Mouse (Mus musculus) stomach, embryonic 16.5 days (tissue): ENCODE results near the gene Rhbdl3. TPM values are rescaled to one million over a fixed set of nuclear protein-coding genes. Genes with fewer than 3 reads are reported as not detected.
"Not testable (repeated sequence)": the region's sequence is repeated elsewhere in the genome, so short reads cannot be mapped to it uniquely, and the experiment has no call there.

ENCODE experiments used
- ATAC-seq: fragments of 200-750 bp; cut with Nextera tagmentation; 2 replicates; pipeline ENCODE4 v1.8.0; 2017; ENCODE audit warnings: moderate number of reproducible peaks, moderate TSS enrichment; ENCODE audit not compliant: insufficient read depth, low FRiP score
- H3K27ac ChIP-seq: fragments of 300-500 bp; sonication (generic); 2 replicates; pipeline ENCODE4 v1.5.1; 2014; ENCODE audit warnings: low read length
- H3K27me3 ChIP-seq: fragments of 300-500 bp; sonication (generic); 2 replicates; pipeline ENCODE4 v1.6.1; 2014; ENCODE audit warnings: low read length, control low read depth, mixed read lengths; ENCODE audit not compliant: control insufficient read depth, insufficient read depth
- H3K36me3 ChIP-seq: fragments of 300-500 bp; sonication (generic); 2 replicates; pipeline ENCODE4 v1.6.1; 2014; ENCODE audit warnings: low read length; ENCODE audit not compliant: control insufficient read depth, insufficient read depth
- H3K4me1 ChIP-seq: fragments of 300-500 bp; sonication (generic); 2 replicates; pipeline ENCODE4 v1.6.1; 2014; ENCODE audit warnings: low read length, control low read depth, mixed read lengths; ENCODE audit not compliant: control insufficient read depth, insufficient read depth
- H3K4me2 ChIP-seq: fragments of 300-500 bp; sonication (generic); 2 replicates; pipeline ENCODE4 v1.6.1; 2014; ENCODE audit warnings: low read depth, low read length, mixed read lengths
- H3K4me3 ChIP-seq: fragments of 300-500 bp; sonication (generic); replicated peaks from 2 replicates; pipeline ENCODE4 v1.5.1; 2014; ENCODE audit warnings: mild to moderate bottlenecking, low read length
- H3K9ac ChIP-seq: fragments of 300-500 bp; sonication (generic); 2 replicates; pipeline ENCODE4 v1.6.1; 2014; ENCODE audit warnings: low read length
- H3K9me3 ChIP-seq: fragments of 300-500 bp; sonication (generic); replicated peaks from 2 replicates; pipeline ENCODE4 v1.6.1; 2016; ENCODE audit warnings: low read length, control low read depth; ENCODE audit not compliant: control insufficient read depth
- WGBS: fragments of 180-500 bp; shearing (Covaris S2); extraction: QIAGEN DNeasy Blood & Tissue Kit; methylation state at CpG from one replicate; pipeline ENCODE4 v1.1.7; 2014; 5-methylcytosine and 5-hydroxymethylcytosine counted together
- polyA plus RNA-seq: library from polyadenylated mRNA; unstranded; fragments of >200 nt; fragmentation: Nextera tagmentation; extraction: Ambion mirVana; gene quantifications from 2 replicates; pipeline ENCODE4 v1.2.1, GENCODE M21; 2015

Rhbdl3 gene
- polyA plus RNA-seq, 1 experiment from 2014 or later = 3.8 TPM

DNA sequence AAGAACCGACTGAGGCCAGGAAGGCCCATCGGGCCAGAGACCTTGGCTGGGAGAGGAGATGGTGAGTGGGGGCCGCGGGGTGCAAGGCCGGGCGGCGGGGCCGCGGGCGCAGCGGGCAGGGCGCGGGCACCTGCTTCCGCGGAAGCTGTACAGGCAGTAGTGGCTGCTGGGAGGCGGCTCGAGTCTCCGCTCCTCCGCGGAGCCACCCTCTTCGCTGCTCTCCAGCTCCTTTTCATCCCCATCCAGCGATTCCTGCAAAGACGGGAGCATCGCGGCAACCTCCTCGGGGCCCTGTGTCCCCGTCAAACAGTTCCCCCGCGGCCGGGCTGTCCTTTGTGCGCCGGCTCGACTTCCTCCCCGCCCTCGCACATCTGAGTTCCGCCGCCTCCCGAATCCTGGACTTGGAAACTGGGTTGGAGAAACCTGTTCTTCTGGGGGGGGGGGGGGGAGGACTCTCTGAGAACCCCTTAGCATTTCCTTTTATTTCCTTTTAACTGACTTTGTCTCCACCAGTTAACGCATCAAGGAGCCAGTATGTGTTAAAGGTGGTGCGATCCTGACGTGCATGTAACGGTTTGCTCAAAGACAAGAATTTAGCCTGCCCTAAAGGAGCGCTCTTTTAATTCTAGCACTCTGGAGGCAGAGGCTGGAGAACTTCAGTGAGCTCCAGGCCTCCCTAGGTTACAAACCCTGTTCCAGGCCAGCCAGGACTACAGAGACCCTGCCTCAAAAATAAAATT lies 77.2 kb downstream of the Rhbdl3 start, which contains the start of gene 5730455P16Rik:
Gene 5730455P16Rik (minus strand): TSS at position 323 of the 740 bp plus-strand sequence.
- Histone ChIP-seq H3K9ac (peak within 1 kb of the TSS; percentile 93), H3K27ac (peak within 1 kb of the TSS; percentile 69), H3K4me3 (peak within 1 kb of the TSS; percentile 83), H3K36me3 (no peaks in the 10 kb centered on the region), H3K9me3 (no peaks in the 10 kb centered on the region), H3K4me1 (no peaks in the 10 kb centered on the region), H3K27me3 (no peaks in the 10 kb centered on the region), H3K4me2 (peak within 1 kb of the TSS; percentile 65)
- peak; percentile 85 for ATAC-seq
- 2% methylated on average over 42 of the region's 43 CpGs for WGBS

DNA sequence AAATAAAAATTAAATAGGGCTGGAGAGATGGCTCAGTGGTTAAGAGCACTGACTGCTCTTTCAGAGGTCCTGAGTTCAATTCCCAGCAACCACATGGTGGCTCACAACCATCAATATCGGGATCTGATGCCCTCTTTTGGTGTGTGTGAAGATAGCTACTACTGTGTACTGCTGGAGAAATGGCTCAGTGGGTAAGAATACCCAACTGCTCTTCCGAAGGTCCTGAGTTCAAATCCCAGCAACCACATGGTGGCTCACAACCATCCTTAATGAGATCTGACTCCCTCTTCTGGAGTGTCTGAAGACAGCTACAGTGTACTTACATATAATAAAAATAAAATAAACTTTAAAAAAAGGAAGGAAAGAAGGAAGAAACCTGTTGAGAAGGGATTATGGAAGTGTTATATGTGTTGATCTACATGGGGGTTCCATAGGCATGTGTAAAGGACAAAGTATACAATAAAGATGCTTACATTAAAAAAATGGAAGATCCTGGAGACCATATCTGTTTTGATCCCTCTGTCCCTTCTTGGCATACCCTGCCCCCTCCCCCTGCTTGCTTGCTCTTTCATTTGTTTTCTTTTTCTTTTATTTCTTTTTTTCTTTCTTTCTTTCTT lies 77.8 kb downstream of the Rhbdl3 start:
- 66% methylated on average over 2 of the region's 2 CpGs for WGBS
- not testable (repeated sequence) for H3K9me3 ChIP-seq, H3K27ac ChIP-seq, H3K36me3 ChIP-seq, H3K4me1 ChIP-seq, H3K27me3 ChIP-seq, ATAC-seq
- Histone ChIP-seq H3K9ac (peak overlapping the region; percentile 93), H3K4me2 (peak overlapping the region; percentile 65), H3K4me3 (peak overlapping the region; percentile 83)

DNA sequence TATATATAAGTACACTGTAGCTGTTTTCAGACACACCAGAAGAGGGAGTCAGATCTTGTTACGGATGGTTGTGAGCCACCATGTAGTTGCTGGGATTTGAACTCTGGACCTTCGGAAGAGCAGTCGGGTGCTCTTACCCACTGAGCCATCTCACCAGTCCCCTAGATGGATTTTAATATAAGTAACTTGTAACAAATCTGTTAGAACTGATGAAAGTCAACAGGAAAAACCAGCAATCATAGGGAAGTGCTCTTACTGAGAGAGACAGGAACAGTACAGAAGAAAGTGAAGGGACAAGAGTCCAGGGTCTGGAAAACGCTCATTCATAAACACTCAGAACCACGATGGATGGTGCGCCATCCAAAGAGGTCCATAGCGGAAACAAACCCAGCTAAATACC lies 78.5 kb downstream of the Rhbdl3 start:
- not testable (repeated sequence) for H3K4me1 ChIP-seq, H3K4me3 ChIP-seq, ATAC-seq, H3K9ac ChIP-seq, H3K27me3 ChIP-seq, H3K9me3 ChIP-seq, H3K4me2 ChIP-seq, H3K27ac ChIP-seq, H3K36me3 ChIP-seq
- 87% methylated on average over 7 of the region's 7 CpGs for WGBS

DNA sequence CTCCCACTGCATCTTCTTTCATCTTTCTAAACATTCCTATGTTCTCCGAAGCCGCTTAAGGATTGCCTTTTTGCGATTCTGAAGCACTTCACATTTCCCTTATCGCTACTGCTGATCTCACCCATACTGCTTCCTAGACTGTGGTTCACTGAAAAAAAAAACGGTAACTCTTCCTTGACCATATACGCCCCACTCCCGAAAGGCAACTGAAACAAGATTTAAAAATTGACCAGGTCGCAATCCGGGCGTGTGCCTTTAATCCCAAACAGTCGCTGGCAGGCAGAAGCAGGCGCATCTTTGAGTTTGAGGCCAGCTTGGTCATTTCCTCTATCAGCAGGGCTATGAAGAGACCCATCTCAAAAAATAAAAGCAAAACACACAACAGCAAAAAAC lies 81.9 kb downstream of the Rhbdl3 start:
- peak overlapping the region; percentile 70 for H3K4me2 ChIP-seq
- peak overlapping the region; percentile 93 for H3K4me3 ChIP-seq
- no peaks in the 10 kb centered on the region for H3K9me3 ChIP-seq
- peaks cover 7% of the 10 kb centered on the region; the same call in 1 of the 2 replicates for H3K36me3 ChIP-seq
- H3K27me3 ChIP-seq = no peaks in the 10 kb centered on the region
- H3K4me1 ChIP-seq = peaks cover 11% of the 10 kb centered on the region
- 3% methylated on average over 12 of the region's 12 CpGs for WGBS
- no peak for ATAC-seq
- H3K9ac ChIP-seq = peak overlapping the region; percentile 99
- peak overlapping the region; percentile 95 for H3K27ac ChIP-seq

DNA sequence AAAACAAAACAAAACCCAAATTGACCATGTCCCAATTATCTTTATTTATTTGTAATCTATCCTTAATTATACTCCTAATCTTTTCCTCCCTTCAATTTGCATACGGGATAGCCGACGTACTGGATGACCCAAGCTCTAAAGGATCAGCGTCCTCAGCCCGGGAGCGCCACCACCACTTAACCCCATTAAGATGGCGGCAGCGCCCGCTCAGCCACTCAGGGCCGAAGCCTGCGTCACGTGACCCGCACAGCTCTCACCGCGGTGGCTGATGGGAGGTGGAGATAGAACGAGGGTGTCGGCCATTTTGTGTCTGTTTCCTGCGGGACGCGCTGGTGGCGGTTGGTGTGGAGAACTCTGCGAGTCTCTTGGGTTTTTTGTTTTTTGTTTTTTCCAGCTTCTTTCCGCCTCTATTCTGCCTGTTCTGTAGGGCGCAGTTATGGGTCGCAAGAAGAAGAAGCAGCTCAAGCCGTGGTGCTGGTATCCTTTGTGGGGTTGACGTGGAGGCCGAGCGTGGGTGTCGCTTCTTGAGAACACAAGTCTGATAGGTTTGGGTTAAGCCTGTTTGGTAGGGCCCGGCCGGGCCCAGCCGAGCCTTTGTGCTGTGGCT lies 82.4 kb downstream of the Rhbdl3 start, which contains the start of gene Zfp207:
Gene Zfp207 (plus strand): TSS at position 261 of the 607 bp plus-strand sequence.
- Histone ChIP-seq H3K9me3 (no peaks in the 10 kb centered on the region), H3K4me1 (peaks cover 11% of the 10 kb centered on the region), H3K27ac (peak within 1 kb of the TSS; percentile 95), H3K4me3 (peak within 1 kb of the TSS; percentile 93), H3K36me3 (peaks cover 9% of the 10 kb centered on the region; the same call in 1 of the 2 replicates), H3K9ac (peak within 1 kb of the TSS; percentile 99), H3K27me3 (no peaks in the 10 kb centered on the region), H3K4me2 (peak within 1 kb of the TSS; percentile 80)
- ATAC-seq = peak; percentile 99
- under 1% methylated on average over 33 of the region's 33 CpGs for WGBS

DNA sequence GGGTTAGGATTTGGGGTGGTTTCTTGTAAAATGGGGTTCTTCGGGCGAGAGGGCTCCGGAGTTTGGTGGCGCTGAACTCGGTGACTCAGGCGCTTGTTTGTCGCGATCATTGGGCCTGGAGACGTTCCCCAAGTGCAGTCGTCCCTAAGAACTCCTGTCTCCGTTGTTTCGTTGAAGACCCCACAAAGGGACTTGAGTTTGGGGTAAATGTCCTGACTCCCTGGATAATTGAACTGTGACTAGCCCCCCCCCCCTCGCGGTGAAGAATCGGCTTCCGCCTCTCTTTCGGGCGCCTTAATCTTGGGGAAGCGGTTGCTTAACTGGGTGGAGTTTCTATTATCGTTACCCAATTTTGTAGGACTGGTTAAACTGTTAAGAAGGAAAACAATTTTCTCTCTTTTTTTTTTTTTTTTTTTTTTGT lies 82.9 kb downstream of the Rhbdl3 start:
- Histone ChIP-seq H3K9me3 (no peaks in the 10 kb centered on the region), H3K27me3 (no peaks in the 10 kb centered on the region), H3K27ac (peak overlapping the region; percentile 95), H3K4me1 (peaks cover 11% of the 10 kb centered on the region), H3K4me2 (no peak overlapping the region), H3K9ac (peak overlapping the region; percentile 99), H3K4me3 (peak overlapping the region; percentile 93), H3K36me3 (peaks cover 10% of the 10 kb centered on the region; the same call in 1 of the 2 replicates)
- ATAC-seq = peak; percentile 15; the same call in 1 of the 2 replicates
- 0% methylated on average over 20 of the region's 20 CpGs for whole genome bisulfite sequencing

DNA sequence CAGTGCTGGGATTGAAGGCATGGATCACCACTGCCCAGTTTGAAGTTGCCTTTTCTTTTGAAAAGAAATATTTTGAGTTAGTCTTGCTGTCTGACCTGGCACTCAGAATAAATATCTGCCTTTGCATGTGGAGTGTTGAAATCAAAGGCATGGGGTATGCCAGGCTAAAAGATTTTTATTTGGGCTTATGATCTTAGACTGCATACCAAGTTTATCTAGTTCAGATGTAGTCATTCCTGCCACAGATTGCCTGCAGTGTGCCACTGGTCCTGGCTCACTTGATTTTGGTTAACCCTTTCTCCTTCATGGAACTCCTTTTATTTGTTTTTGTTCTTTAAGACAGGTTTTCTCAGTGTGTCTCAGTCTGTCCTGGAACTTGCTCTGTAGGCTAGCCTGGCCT lies 83.7 kb downstream of the Rhbdl3 start:
- ATAC-seq = no peak
- Histone ChIP-seq H3K4me1 (peaks cover 11% of the 10 kb centered on the region), H3K27ac (no peak overlapping the region), H3K36me3 (peaks cover 16% of the 10 kb centered on the region), H3K4me2 (peak overlapping the region; percentile 80), H3K9ac (peak overlapping the region; percentile 65), H3K4me3 (peak overlapping the region; percentile 93), H3K9me3 (no peaks in the 10 kb centered on the region), H3K27me3 (no peaks in the 10 kb centered on the region)

DNA sequence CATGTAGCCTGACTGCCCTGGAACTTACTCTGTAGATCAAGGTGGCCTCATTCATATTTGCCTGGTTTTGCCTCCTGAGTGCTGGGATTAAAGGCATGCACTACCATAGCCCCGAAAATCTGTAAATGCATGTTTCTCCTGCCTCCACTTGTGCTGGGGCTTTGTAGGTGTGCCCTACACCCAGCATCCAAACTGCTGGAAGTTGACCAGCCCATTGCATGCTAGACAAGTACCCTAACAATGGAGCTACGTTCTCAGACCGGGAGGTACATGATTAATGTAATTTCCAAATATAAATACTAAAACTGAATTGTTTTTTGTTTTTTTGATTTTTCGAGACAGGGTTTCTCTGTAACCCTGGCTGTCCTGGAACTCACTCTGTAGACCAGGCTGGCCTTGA lies 84.3 kb downstream of the Rhbdl3 start:
- no peak overlapping the region for H3K27ac ChIP-seq
- no peaks in the 10 kb centered on the region for H3K27me3 ChIP-seq
- no peak for ATAC-seq
- H3K4me3 ChIP-seq = peak overlapping the region; percentile 93
- peaks cover 16% of the 10 kb centered on the region for H3K36me3 ChIP-seq
- H3K9ac ChIP-seq = peak overlapping the region; percentile 65
- H3K4me2 ChIP-seq = peak overlapping the region; percentile 80
- H3K4me1 ChIP-seq = peaks cover 11% of the 10 kb centered on the region
- WGBS = 29% methylated on average over 4 of the region's 4 CpGs
- H3K9me3 ChIP-seq = no peaks in the 10 kb centered on the region

DNA sequence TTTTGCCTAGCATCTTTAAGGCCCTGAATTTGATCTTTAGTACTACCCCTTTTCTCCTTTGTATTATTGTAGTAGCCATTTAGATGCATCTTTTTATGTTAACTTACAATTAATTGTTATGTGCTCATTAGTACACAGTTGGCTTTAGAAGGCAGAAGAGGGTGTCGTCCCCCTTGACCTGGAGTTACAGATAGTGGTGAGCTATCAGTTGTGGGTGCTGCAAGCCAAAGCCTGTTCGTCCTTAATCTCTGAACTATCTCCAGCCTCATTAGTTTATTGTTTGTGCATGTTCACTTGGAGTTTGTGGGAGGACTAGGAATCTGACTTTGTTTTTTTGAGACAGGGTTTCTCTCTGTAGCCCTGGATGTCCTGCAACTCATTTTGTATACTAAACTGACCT lies 86.1 kb downstream of the Rhbdl3 start:
- Histone ChIP-seq H3K4me1 (peaks cover 11% of the 10 kb centered on the region), H3K4me3 (no peak overlapping the region), H3K36me3 (peaks cover 19% of the 10 kb centered on the region), H3K27ac (no peak overlapping the region), H3K4me2 (no peak overlapping the region), H3K27me3 (no peaks in the 10 kb centered on the region), H3K9ac (no peak overlapping the region), H3K9me3 (no peaks in the 10 kb centered on the region)
- 59% methylated on average over 2 of the region's 2 CpGs for WGBS
- ATAC-seq = no peak
